Mouse (Mus musculus): ENCODE results near the gene Larp1b. TPM values are rescaled to one million over a fixed set of nuclear protein-coding genes. Genes with fewer than 3 reads are reported as not detected.

The Larp1b gene
- polyA plus RNA-seq, 1 experiment from 2014 or later: 7.4 TPM

GRCm38 (mm10) chr3:41083790-41084112, 134.1 kb downstream of the Larp1b start:
- Histone ChIP-seq H3K36me3 (ENCODE audit: control insufficient read depth, insufficient read depth) (no peaks in the 10 kb centered on the region), H3K27me3 (ENCODE audit: control insufficient read depth, insufficient read depth, low read depth, low read length) (no peaks in the 10 kb centered on the region), H3K27ac (ENCODE audit: low read length) (peak overlapping the region; percentile 91), H3K4me3 (ENCODE audit: low read depth, low read length) (peak overlapping the region; percentile 97), H3K4me2 (ENCODE audit: low read depth, low read length) (peak overlapping the region; percentile 100), H3K4me1 (ENCODE audit: control insufficient read depth, low read depth, low read length) (peaks cover 13% of the 10 kb centered on the region), H3K9ac (ENCODE audit: low read depth, low read length) (peak overlapping the region; percentile 89), H3K9me3 (replicated peaks; ENCODE audit: control insufficient read depth, low read length) (no peaks in the 10 kb centered on the region)
- no peak for ATAC-seq (ENCODE audit: low read depth)
- WGBS (ENCODE audit: insufficient replicate concordance): 1% methylated on average over 6 of the region's 6 CpGs

DNA sequence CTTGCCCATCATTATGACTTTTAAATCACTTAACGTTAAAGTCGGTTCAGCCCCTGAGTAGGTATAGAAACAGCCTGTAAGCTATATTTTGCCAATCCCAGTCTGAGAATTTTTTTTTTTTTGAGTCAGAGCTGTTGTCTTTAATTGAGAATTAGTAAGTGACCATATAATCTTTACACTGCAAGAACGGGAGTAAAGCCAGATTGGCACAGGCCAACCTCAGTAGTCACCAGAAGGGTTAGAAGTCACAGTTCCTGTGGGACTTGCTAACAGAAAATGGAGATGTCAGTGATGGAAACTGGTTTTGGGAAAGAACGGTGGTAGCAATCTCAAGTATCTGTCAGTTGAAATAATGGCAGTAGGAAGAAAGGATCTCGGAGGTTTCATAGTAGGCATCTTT, 134.8 kb downstream of the Larp1b start:
- peak overlapping the region; percentile 100 for H3K4me2 ChIP-seq (ENCODE audit: low read depth, low read length)
- peak overlapping the region; percentile 97 for H3K4me3 ChIP-seq (ENCODE audit: low read depth, low read length)
- WGBS (ENCODE audit: insufficient replicate concordance): 84% methylated on average over 5 of the region's 5 CpGs

GRCm38 (mm10) chr3:41087071-41087470, 137.4 kb downstream of the Larp1b start:
- Histone ChIP-seq H3K36me3 (ENCODE audit: control insufficient read depth, insufficient read depth) (no peaks in the 10 kb centered on the region), H3K27ac (ENCODE audit: low read length) (no peak overlapping the region)

More for the DNA sequence above, 134.8 kb downstream of the Larp1b start:
- Histone ChIP-seq H3K36me3 (ENCODE audit: control insufficient read depth, insufficient read depth) (no peaks in the 10 kb centered on the region), H3K9me3 (replicated peaks; ENCODE audit: control insufficient read depth, low read length) (no peaks in the 10 kb centered on the region), H3K4me1 (ENCODE audit: control insufficient read depth, low read depth, low read length) (peaks cover 13% of the 10 kb centered on the region), H3K9ac (ENCODE audit: low read depth, low read length) (no peak overlapping the region), H3K27me3 (ENCODE audit: control insufficient read depth, insufficient read depth, low read depth, low read length) (no peaks in the 10 kb centered on the region), H3K27ac (ENCODE audit: low read length) (no peak overlapping the region)
- no peak for ATAC-seq (ENCODE audit: low read depth)

More at GRCm38 (mm10) chr3:41087071-41087470, 137.4 kb downstream of the Larp1b start:
- Histone ChIP-seq H3K4me1 (ENCODE audit: control insufficient read depth, low read depth, low read length) (peaks cover 3% of the 10 kb centered on the region), H3K9ac (ENCODE audit: low read depth, low read length) (no peak overlapping the region), H3K27me3 (ENCODE audit: control insufficient read depth, insufficient read depth, low read depth, low read length) (no peaks in the 10 kb centered on the region), H3K4me3 (ENCODE audit: low read depth, low read length) (no peak overlapping the region), H3K4me2 (ENCODE audit: low read depth, low read length) (no peak overlapping the region), H3K9me3 (replicated peaks; ENCODE audit: control insufficient read depth, low read length) (no peaks in the 10 kb centered on the region)
- no peak for ATAC-seq (ENCODE audit: low read depth)

Other genes with a start within 250 kb of the Larp1b start
- gene Slc25a31, start 241.0 kb upstream of the Larp1b start, polyA plus RNA-seq (2015; fragmentation: Nextera tagmentation; extraction: Ambion mirVana): not detected in 2 replicates
- 14.5 and 15.5 TPM in 2 replicates for gene Hspa4l, start 205.3 kb upstream of the Larp1b start, polyA plus RNA-seq (2015; fragmentation: Nextera tagmentation; extraction: Ambion mirVana)
- gene Plk4, start 149.8 kb upstream of the Larp1b start, polyA plus RNA-seq (2015; fragmentation: Nextera tagmentation; extraction: Ambion mirVana): 29.8 and 33.3 TPM in 2 replicates
- gene Mfsd8, start 102.9 kb upstream of the Larp1b start, polyA plus RNA-seq (2015; fragmentation: Nextera tagmentation; extraction: Ambion mirVana): 3.9 and 4.6 TPM in 2 replicates
- gene Abhd18, start 102.9 kb upstream of the Larp1b start, polyA plus RNA-seq (2015; fragmentation: Nextera tagmentation; extraction: Ambion mirVana): 4.7 and 4.8 TPM in 2 replicates
- 0.09 and 0.11 TPM in 2 replicates for gene 1700034I23Rik, start 47.3 kb upstream of the Larp1b start, polyA plus RNA-seq (2015; fragmentation: Nextera tagmentation; extraction: Ambion mirVana)
- gene Pgrmc2, start 133.2 kb downstream of the Larp1b start, polyA plus RNA-seq (2015; fragmentation: Nextera tagmentation; extraction: Ambion mirVana): 15.2 and 15.3 TPM in 2 replicates

Data from liver, embryonic 16.5 days (tissue).